Mouse (Mus musculus): ENCODE results near the gene Igf2bp1.

DNA sequence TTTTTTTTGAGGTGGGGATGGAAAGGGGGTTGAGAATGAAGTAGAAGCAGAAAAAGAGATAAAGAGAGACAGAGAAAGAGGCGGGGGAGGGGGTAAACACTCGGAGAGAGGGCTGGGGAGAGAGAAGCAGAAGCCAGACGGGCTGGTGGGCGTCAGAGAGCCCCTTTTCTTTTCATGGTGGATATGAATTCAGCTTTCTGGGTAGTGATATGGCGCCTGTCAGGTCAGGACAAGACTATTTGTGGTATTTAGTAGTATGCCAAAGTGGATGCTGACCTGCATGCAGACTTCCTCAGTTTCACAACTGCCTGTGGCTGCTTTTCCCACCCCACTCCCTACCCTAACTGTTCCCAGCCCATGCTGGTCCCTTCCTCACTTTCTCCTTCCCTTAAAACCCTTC lies 89.3 kb downstream of the Igf2bp1 start:
- TF ChIP-seq POLR2A (IDR thresholded peaks at IDR 0.05; ENCODE audit: borderline replicate concordance, low read depth, low read length) = no peak
- TF ChIP-seq CTCF (IDR thresholded peaks at IDR 0.05; ENCODE audit: low read depth, low read length) = no peak
